Comparison of ENCODE assay signal across 14 mouse cellular contexts in the genomic region with DNA sequence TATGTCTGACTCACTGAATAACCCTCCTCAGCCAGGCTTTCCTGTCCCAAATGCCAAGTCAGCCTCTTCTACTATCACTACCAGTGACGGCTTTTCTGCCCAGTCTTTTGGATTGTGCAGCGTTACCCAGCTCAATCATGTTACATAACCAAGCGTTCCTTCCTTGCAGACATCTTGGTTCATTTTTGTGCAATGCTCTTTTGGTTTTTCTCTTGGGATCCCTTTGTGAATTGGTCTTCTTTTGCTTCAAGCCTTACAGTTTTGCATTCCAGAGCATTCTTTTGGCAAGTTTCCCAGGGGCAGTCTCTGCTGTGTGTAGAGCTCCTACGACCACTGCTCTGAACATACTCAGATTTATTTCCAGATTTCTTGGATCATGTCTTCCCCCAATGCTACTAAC.
DNase-seq lines count a peak whose midpoint lies in the region; ATAC-seq and TF ChIP-seq lines count a peak whose summit lies in the region.
"Had no signal": no experiment of that assay in that cellular context is flagged by ENCODE, and none has a peak within 500 bp of the region (broad histone marks: within the 10 kb centered on the region; RNA-seq: fewer than 3 reads in every experiment).

No protein-coding gene starts in this region.

- no peaks in the 10 kb centered on the region for H3K36me3 ChIP-seq in heart, embryonic 16.5 days (ENCODE audit: control insufficient read depth, insufficient read depth)
- H3K36me3 ChIP-seq in limb, embryonic 14.5 days (ENCODE audit: control insufficient read depth, insufficient read depth, low read length), result no peaks in the 10 kb centered on the region
- H3K36me3 ChIP-seq in limb, embryonic 10.5 days, result no peaks in the 10 kb centered on the region
- H3K36me3 ChIP-seq in stomach, embryonic 14.5 days (ENCODE audit: control insufficient read depth, insufficient read depth, low read length), result no peaks in the 10 kb centered on the region
- H3K36me3 ChIP-seq in stomach, postnatal 0 days (ENCODE audit: control insufficient read depth, insufficient read depth, low read length), result no peaks in the 10 kb centered on the region
- H3K36me3 ChIP-seq: liver, embryonic 12.5 days; midbrain, embryonic 15.5 days had no signal

- ATAC-seq in heart, embryonic 16.5 days (replicated peaks; ENCODE audit: extremely low read depth, insufficient read depth, low FRiP score), result no peak
- ATAC-seq in limb, embryonic 14.5 days (ENCODE audit: low FRiP score, low read depth), result no peak
- ATAC-seq in stomach, embryonic 14.5 days (ENCODE audit: insufficient number of reproducible peaks, insufficient read depth, low FRiP score, low read depth), result 0 out of 2 replicates have a peak, but pooled peaks have one; percentile 33
- ATAC-seq in stomach, postnatal 0 days (ENCODE audit: low FRiP score, low TSS enrichment), result no peak
- ATAC-seq: forebrain, embryonic 13.5 days; liver, embryonic 12.5 days; midbrain, embryonic 15.5 days had no signal

- DNase-seq in heart, postnatal 25 days (ENCODE audit: low spot score), result no peak
- DNase-seq in limb, embryonic 14.5 days (ENCODE audit: low spot score), result peak; percentile 37
- no peak for DNase-seq in limb, embryonic 10.5 days (ENCODE audit: low spot score)
- DNase-seq in stomach, postnatal 0 days (ENCODE audit: low spot score), result no peak
- DNase-seq in cerebellum, adult 18-20 months, result no peak
- DNase-seq: kidney, adult 9 months; layer of hippocampus, postnatal 36 days; thymus, adult 18-20 months had no signal

- H3K4me1 ChIP-seq in heart, embryonic 16.5 days (ENCODE audit: control insufficient read depth, insufficient read depth, low read length), result peaks cover 12% of the 10 kb centered on the region
- H3K4me1 ChIP-seq in limb, embryonic 14.5 days (ENCODE audit: control insufficient read depth, insufficient read depth, low read length), result no peaks in the 10 kb centered on the region
- no peaks in the 10 kb centered on the region for H3K4me1 ChIP-seq in limb, embryonic 10.5 days
- H3K4me1 ChIP-seq in stomach, embryonic 14.5 days (ENCODE audit: control insufficient read depth, insufficient read depth, low read length), result no peaks in the 10 kb centered on the region
- H3K4me1 ChIP-seq in stomach, postnatal 0 days (replicated peaks; ENCODE audit: control insufficient read depth, insufficient read depth), result no peaks in the 10 kb centered on the region
- H3K4me1 ChIP-seq: liver, embryonic 12.5 days; midbrain, embryonic 15.5 days had no signal

- no peak overlapping the region for H3K9ac ChIP-seq in heart, embryonic 16.5 days (ENCODE audit: low read length)
- H3K9ac ChIP-seq in limb, embryonic 14.5 days (ENCODE audit: low read depth, low read length, severe bottlenecking), result no peak overlapping the region
- no peak overlapping the region for H3K9ac ChIP-seq in stomach, embryonic 14.5 days (replicated peaks; ENCODE audit: low read depth, low read length)
- no peak overlapping the region for H3K9ac ChIP-seq in stomach, postnatal 0 days (ENCODE audit: low read length)
- H3K9ac ChIP-seq: forebrain, embryonic 13.5 days; hindbrain, embryonic 14.5 days; liver, embryonic 12.5 days; midbrain, embryonic 15.5 days had no signal

- WGBS in heart, embryonic 16.5 days, result 39% methylated on average over 4 of the region's 4 CpGs
- 58% methylated on average over 4 of the region's 4 CpGs for WGBS in limb, embryonic 14.5 days
- 92% methylated on average over 4 of the region's 4 CpGs for WGBS in limb, embryonic 10.5 days
- 69% methylated on average over 4 of the region's 4 CpGs for WGBS in stomach, embryonic 14.5 days
- WGBS in stomach, postnatal 0 days, result 54% methylated on average over 4 of the region's 4 CpGs

- peak overlapping the region; percentile 35; the same call in 1 of the 2 replicates for H3K27ac ChIP-seq in heart, embryonic 16.5 days (ENCODE audit: low read length)
- H3K27ac ChIP-seq in limb, embryonic 14.5 days (replicated peaks; ENCODE audit: low read depth, low read length), result no peak overlapping the region
- H3K27ac ChIP-seq in limb, embryonic 10.5 days, result no peak overlapping the region
- H3K27ac ChIP-seq in stomach, embryonic 14.5 days (ENCODE audit: low read length), result no peak overlapping the region
- H3K27ac ChIP-seq in stomach, postnatal 0 days (replicated peaks), result no peak overlapping the region
- H3K27ac ChIP-seq: forebrain, embryonic 13.5 days; hindbrain, embryonic 14.5 days; liver, embryonic 12.5 days; midbrain, embryonic 15.5 days had no signal

- H3K9me3 ChIP-seq in heart, embryonic 16.5 days (replicated peaks; ENCODE audit: control insufficient read depth, low read length), result no peaks in the 10 kb centered on the region
- H3K9me3 ChIP-seq in limb, embryonic 14.5 days (ENCODE audit: control insufficient read depth, low read length), result no peaks in the 10 kb centered on the region
- no peaks in the 10 kb centered on the region for H3K9me3 ChIP-seq in limb, embryonic 10.5 days (replicated peaks)
- H3K9me3 ChIP-seq in stomach, embryonic 14.5 days (ENCODE audit: control insufficient read depth, low read depth, low read length), result no peaks in the 10 kb centered on the region
- no peaks in the 10 kb centered on the region for H3K9me3 ChIP-seq in stomach, postnatal 0 days (ENCODE audit: control insufficient read depth, low read length)
- H3K9me3 ChIP-seq: forebrain, embryonic 13.5 days; liver, embryonic 12.5 days; midbrain, embryonic 15.5 days had no signal

- no peaks in the 10 kb centered on the region for H3K27me3 ChIP-seq in heart, embryonic 16.5 days (ENCODE audit: control insufficient read depth, insufficient read depth, low read length)
- H3K27me3 ChIP-seq in limb, embryonic 14.5 days (ENCODE audit: control insufficient read depth, insufficient read depth, low read length), result no peaks in the 10 kb centered on the region
- H3K27me3 ChIP-seq in limb, embryonic 10.5 days (ENCODE audit: low read depth, poor library complexity, severe bottlenecking), result no peaks in the 10 kb centered on the region
- no peaks in the 10 kb centered on the region for H3K27me3 ChIP-seq in stomach, embryonic 14.5 days (ENCODE audit: control insufficient read depth, insufficient read depth, low read length)
- no peaks in the 10 kb centered on the region for H3K27me3 ChIP-seq in stomach, postnatal 0 days (ENCODE audit: control insufficient read depth, insufficient read depth, low read length)
- H3K27me3 ChIP-seq: forebrain, embryonic 13.5 days; liver, embryonic 12.5 days; midbrain, embryonic 15.5 days had no signal

- no peak for TF ChIP-seq CTCF in stomach, postnatal 0 days (IDR thresholded peaks at IDR 0.05; ENCODE audit: low read depth)

- intact Hi-C loops in heart, postnatal 25 days (cut with DNase I), result no loop called here

- H3K4me3 ChIP-seq in heart, embryonic 16.5 days (ENCODE audit: low read length), result no peak overlapping the region
- H3K4me3 ChIP-seq in limb, embryonic 14.5 days (replicated peaks; ENCODE audit: low read length), result no peak overlapping the region
- H3K4me3 ChIP-seq in limb, embryonic 10.5 days, result no peak overlapping the region
- H3K4me3 ChIP-seq in stomach, embryonic 14.5 days (ENCODE audit: low read depth, low read length), result no peak overlapping the region
- no peak overlapping the region for H3K4me3 ChIP-seq in stomach, postnatal 0 days (ENCODE audit: low read depth, low read length)
- H3K4me3 ChIP-seq: forebrain, embryonic 13.5 days; liver, embryonic 12.5 days; midbrain, embryonic 15.5 days had no signal

- H3K4me2 ChIP-seq in heart, embryonic 16.5 days (ENCODE audit: low read depth, low read length), result peak overlapping the region; percentile 23; the same call in 1 of the 2 replicates
- no peak overlapping the region for H3K4me2 ChIP-seq in limb, embryonic 14.5 days (replicated peaks; ENCODE audit: low read depth, low read length, severe bottlenecking)
- H3K4me2 ChIP-seq in stomach, embryonic 14.5 days (replicated peaks; ENCODE audit: low read depth, low read length), result no peak overlapping the region
- H3K4me2 ChIP-seq in stomach, postnatal 0 days (replicated peaks; ENCODE audit: low read depth), result no peak overlapping the region
- H3K4me2 ChIP-seq: forebrain, embryonic 13.5 days; hindbrain, embryonic 14.5 days; liver, embryonic 12.5 days; midbrain, embryonic 15.5 days had no signal

- no peak for TF ChIP-seq EP300 in stomach, postnatal 0 days (optimal IDR thresholded peaks at IDR 0.05)

- TF ChIP-seq POLR2A in limb, embryonic 14.5 days (IDR thresholded peaks at IDR 0.05; ENCODE audit: borderline replicate concordance, extremely low read depth, insufficient read depth, insufficient read length), result no peak
